ENCODE assay signal across 8 mouse cellular contexts in genomic region chr3:84481104-84481503, GRCm38 (mm10). TPM values are rescaled to one million over a fixed set of nuclear protein-coding genes. Genes with fewer than 3 reads are reported as not detected.
DNase-seq lines count a peak whose midpoint lies in the region; ATAC-seq and TF ChIP-seq lines count a peak whose summit lies in the region.

No protein-coding gene starts in this region.

- H3ac ChIP-seq in myocyte (ENCODE audit: control insufficient read depth, insufficient read length): no peak overlapping the region

- intact Hi-C loops in gastrocnemius, postnatal 14 days (cut with DNase I; ENCODE audit: low total_unique reads): loop anchor here (10.0 kb wide), 1 partner anchor 126 kb away; no protein-coding TSS in a partner anchor

- peak overlapping the region; percentile 55 for H3K4me3 ChIP-seq in forebrain, embryonic 12.5 days (replicated peaks)
- peak overlapping the region; percentile 70 for H3K4me3 ChIP-seq in hindbrain, embryonic 16.5 days (ENCODE audit: low read length)
- peak overlapping the region; percentile 78 for H3K4me3 ChIP-seq in liver, embryonic 12.5 days
- no peak overlapping the region for H3K4me3 ChIP-seq in myocyte

- H3K27ac ChIP-seq in forebrain, embryonic 12.5 days: no peak overlapping the region
- H3K27ac ChIP-seq in hindbrain, embryonic 16.5 days (ENCODE audit: low read depth, low read length): no peak overlapping the region
- H3K27ac ChIP-seq in liver, embryonic 12.5 days: peak overlapping the region; percentile 91

- no peaks in the 10 kb centered on the region for H3K9me3 ChIP-seq in forebrain, embryonic 12.5 days
- no peaks in the 10 kb centered on the region for H3K9me3 ChIP-seq in hindbrain, embryonic 16.5 days (ENCODE audit: control insufficient read depth, low read length)
- H3K9me3 ChIP-seq in liver, embryonic 12.5 days (replicated peaks): no peaks in the 10 kb centered on the region

- no peaks in the 10 kb centered on the region for H3K36me3 ChIP-seq in forebrain, embryonic 12.5 days (replicated peaks)
- H3K36me3 ChIP-seq in hindbrain, embryonic 16.5 days (ENCODE audit: control insufficient read depth, insufficient read depth, low read length): no peaks in the 10 kb centered on the region
- peaks cover 4% of the 10 kb centered on the region for H3K36me3 ChIP-seq in liver, embryonic 12.5 days
- H3K36me3 ChIP-seq in myocyte (ENCODE audit: control insufficient read depth, insufficient read depth): no peaks in the 10 kb centered on the region

- no peaks in the 10 kb centered on the region for H3K79me2 ChIP-seq in myocyte (ENCODE audit: control insufficient read depth, insufficient read depth)

- peaks cover 29% of the 10 kb centered on the region for H3K4me1 ChIP-seq in forebrain, embryonic 12.5 days
- peaks cover 13% of the 10 kb centered on the region for H3K4me1 ChIP-seq in hindbrain, embryonic 16.5 days (ENCODE audit: control insufficient read depth, insufficient read depth, low read depth, low read length)
- peaks cover 53% of the 10 kb centered on the region for H3K4me1 ChIP-seq in liver, embryonic 12.5 days

- no peak for TF ChIP-seq POLR2A in myocyte (IDR thresholded peaks at IDR 0.05; ENCODE audit: insufficient read length, low read depth)

- peaks cover 65% of the 10 kb centered on the region for H3K27me3 ChIP-seq in forebrain, embryonic 12.5 days
- H3K27me3 ChIP-seq in hindbrain, embryonic 16.5 days (replicated peaks; ENCODE audit: control insufficient read depth, insufficient read depth, low read length): no peaks in the 10 kb centered on the region
- H3K27me3 ChIP-seq in liver, embryonic 12.5 days (replicated peaks): peaks cover 65% of the 10 kb centered on the region
- peaks cover 14% of the 10 kb centered on the region for H3K27me3 ChIP-seq in myocyte (ENCODE audit: control insufficient read depth, insufficient read depth, insufficient read length)

- WGBS in forebrain, embryonic 12.5 days: 1% methylated on average over 11 of the region's 11 CpGs
- WGBS in hindbrain, embryonic 16.5 days: 2% methylated on average over 11 of the region's 11 CpGs
- 3% methylated on average over 11 of the region's 11 CpGs for WGBS in liver, embryonic 12.5 days (ENCODE audit: insufficient replicate concordance)

- ATAC-seq in forebrain, embryonic 12.5 days (ENCODE audit: low FRiP score): no peak
- ATAC-seq in hindbrain, embryonic 16.5 days: no peak
- ATAC-seq in liver, embryonic 12.5 days: no peak

- peak; percentile 25 for DNase-seq in gastrocnemius, postnatal 14 days
- no peak for DNase-seq in gastrocnemius, postnatal 10 days
- DNase-seq in adrenal gland, postnatal 25 days: peak; percentile 58
- no peak for DNase-seq in thymus, postnatal 0 days (ENCODE audit: low spot score)

- peak overlapping the region; percentile 62; the same call in 1 of the 2 replicates for H3K9ac ChIP-seq in forebrain, embryonic 12.5 days
- H3K9ac ChIP-seq in hindbrain, embryonic 16.5 days (ENCODE audit: low read depth, low read length): no peak overlapping the region
- H3K9ac ChIP-seq in liver, embryonic 12.5 days: peak overlapping the region; percentile 94

- peak overlapping the region; percentile 92 for H3K4me2 ChIP-seq in forebrain, embryonic 12.5 days
- H3K4me2 ChIP-seq in hindbrain, embryonic 16.5 days (ENCODE audit: low read length): peak overlapping the region; percentile 94
- H3K4me2 ChIP-seq in liver, embryonic 12.5 days: peak overlapping the region; percentile 97
- H3K4me2 ChIP-seq in myocyte (ENCODE audit: low read depth): peak overlapping the region; percentile 88

TF ChIP-seq in myocyte, 11 proteins besides CTCF, POLR2A, EP300 and RAD21:
- TF ChIP-seq MYOD1 (IDR thresholded peaks at IDR 0.05; ENCODE audit: control insufficient read depth in 1 of 3, insufficient read length in 2 of 3, low read depth in 2 of 3) (no peak), MYOG (IDR thresholded peaks at IDR 0.05; ENCODE audit: control insufficient read depth in 1 of 3, insufficient read depth in 1 of 3, insufficient read length in 2 of 3, low read depth in 2 of 3) (no peak), SRF (IDR thresholded peaks at IDR 0.05; ENCODE audit: control insufficient read depth, insufficient read length, low read depth) (no peak), TCF3 (IDR thresholded peaks at IDR 0.05; ENCODE audit: insufficient read length, low read depth) (no peak), E2F4 (IDR thresholded peaks at IDR 0.05; ENCODE audit: insufficient read depth) (no peak), USF1 (IDR thresholded peaks at IDR 0.05; ENCODE audit: low read depth) (no peak), REST (IDR thresholded peaks at IDR 0.05; ENCODE audit: insufficient read depth, insufficient read length) (no peak), TCF12 (IDR thresholded peaks at IDR 0.05; ENCODE audit: insufficient read depth, poor library complexity, severe bottlenecking) (no peak), CEBPB (IDR thresholded peaks at IDR 0.05; ENCODE audit: insufficient read depth, poor library complexity, severe bottlenecking) (no peak), POLR2AphosphoS2 (IDR thresholded peaks at IDR 0.05; ENCODE audit: insufficient read length, low read depth) (no peak), MAX (IDR thresholded peaks at IDR 0.05; ENCODE audit: low read depth) (no peak)

RNA-seq across cellular contexts. Expression of gene Fhdc1, which starts 0.9 kb away (rescaled TPM):
- total RNA-seq in gastrocnemius, postnatal 14 days (2021): under 1 TPM; 0.24 to 0.55 TPM
- total RNA-seq in gastrocnemius, postnatal 10 days (2021): 1 to 10 TPM in 1 of 2 experiments, under 1 TPM in 1; 0.82 to 2.1 TPM
- total RNA-seq in adrenal gland, postnatal 25 days (2021): 13.2 and 17.5 TPM in 2 replicates
- 3.5 and 3.6 TPM in 2 replicates for polyA plus RNA-seq in forebrain, embryonic 12.5 days (2016; fragmentation: Nextera tagmentation; extraction: Ambion mirVana)
- 5.7 and 7.7 TPM in 2 replicates for polyA plus RNA-seq in hindbrain, embryonic 16.5 days (2015; fragmentation: Nextera tagmentation; extraction: Ambion mirVana)
- polyA plus RNA-seq in liver, embryonic 12.5 days (2016; fragmentation: Nextera tagmentation; extraction: Ambion mirVana): 26.5 and 31.5 TPM in 2 replicates
- polyA plus RNA-seq in myocyte (2012; fragmentation: generic; extraction: Trizol): 0.22 TPM
- polyA plus RNA-seq in thymus, postnatal 0 days (2015; fragmentation: Nextera tagmentation; extraction: Ambion mirVana): 0.36 and 0.45 TPM in 2 replicates

Comparison
In these comparisons a context has a peak if more than half of its experiments do, and no peak if none do; other contexts are left out.
1. DNase-seq: peak in gastrocnemius, postnatal 14 days (single experiment) and adrenal gland, postnatal 25 days (single experiment); none in gastrocnemius, postnatal 10 days (single experiment) and thymus, postnatal 0 days (single experiment).
2. Peak in every context shown above with its lines, with median percentiles within 50 percentile points of each other: H3K4me2 ChIP-seq.